Mouse (Mus musculus) midbrain, embryonic 14.5 days (tissue): ENCODE measurements around the gene Gxylt1. TPM values are rescaled to one million over a fixed set of nuclear protein-coding genes. Genes with fewer than 3 reads are reported as not detected.
A peak's percentile ranks its signal among the peaks of the same experiment; 100 is the strongest.

Experiments
- ATAC-seq: fragments of 200-750 bp; cut with Nextera tagmentation; 2 replicates; pipeline ENCODE4 v1.8.0; 2017; ENCODE audit warnings: moderate number of reproducible peaks, moderate library complexity; ENCODE audit not compliant: low FRiP score, low TSS enrichment
- DNase-seq: peaks from one replicate; pipeline ENCODE4 v3.0.0-alpha.2; 2015
- H3K27ac ChIP-seq: fragments of 300-500 bp; sonication (generic); replicated peaks from 2 replicates; pipeline ENCODE4 v1.5.1; 2014; ENCODE audit warnings: mild to moderate bottlenecking, low read depth, low read length, moderate library complexity
- H3K27me3 ChIP-seq: fragments of 300-500 bp; sonication (generic); 2 replicates; pipeline ENCODE4 v1.6.1; 2014; ENCODE audit warnings: low read length, control low read depth, mixed read lengths; ENCODE audit not compliant: control insufficient read depth, insufficient read depth
- H3K36me3 ChIP-seq: fragments of 300-500 bp; sonication (generic); 2 replicates; pipeline ENCODE4 v1.6.1; 2014; ENCODE audit warnings: low read length, control low read depth; ENCODE audit not compliant: control insufficient read depth, insufficient read depth
- H3K4me1 ChIP-seq: fragments of 300-500 bp; sonication (generic); 2 replicates; pipeline ENCODE4 v1.6.1; 2014; ENCODE audit warnings: mild to moderate bottlenecking, antibody characterized with exemption, low read length, control low read depth; ENCODE audit not compliant: control insufficient read depth, insufficient read depth
- H3K4me2 ChIP-seq: fragments of 300-500 bp; sonication (generic); 2 replicates; pipeline ENCODE4 v1.6.1; 2014; ENCODE audit warnings: mild to moderate bottlenecking, low read length, moderate library complexity
- H3K4me3 ChIP-seq: fragments of 300-500 bp; sonication (generic); replicated peaks from 2 replicates; pipeline ENCODE4 v1.5.1; 2014; ENCODE audit warnings: low read depth, low read length
- H3K9ac ChIP-seq: fragments of 300-500 bp; sonication (generic); replicated peaks from 2 replicates; pipeline ENCODE4 v1.6.1; 2014; ENCODE audit warnings: mild to moderate bottlenecking, low read length, moderate library complexity
- H3K9me3 ChIP-seq: fragments of 300-500 bp; sonication (generic); 2 replicates; pipeline ENCODE4 v1.6.1; 2016; ENCODE audit warnings: low read length, control low read depth, mixed read lengths; ENCODE audit not compliant: control insufficient read depth
- WGBS: fragments of 180-500 bp; shearing (Covaris S2); extraction: QIAGEN DNeasy Blood & Tissue Kit; methylation state at CpG from one replicate; pipeline ENCODE4 v1.1.7; 2014; 5-methylcytosine and 5-hydroxymethylcytosine counted together
- polyA plus RNA-seq: library from polyadenylated mRNA; unstranded; fragments of >200 nt; fragmentation: Nextera tagmentation; extraction: Ambion mirVana; gene quantifications from 2 replicates; pipeline ENCODE4 v1.2.1, GENCODE M21; 2014

The Gxylt1 gene
- polyA plus RNA-seq, 1 experiment from 2014 or later, result 7.3 TPM

DNA sequence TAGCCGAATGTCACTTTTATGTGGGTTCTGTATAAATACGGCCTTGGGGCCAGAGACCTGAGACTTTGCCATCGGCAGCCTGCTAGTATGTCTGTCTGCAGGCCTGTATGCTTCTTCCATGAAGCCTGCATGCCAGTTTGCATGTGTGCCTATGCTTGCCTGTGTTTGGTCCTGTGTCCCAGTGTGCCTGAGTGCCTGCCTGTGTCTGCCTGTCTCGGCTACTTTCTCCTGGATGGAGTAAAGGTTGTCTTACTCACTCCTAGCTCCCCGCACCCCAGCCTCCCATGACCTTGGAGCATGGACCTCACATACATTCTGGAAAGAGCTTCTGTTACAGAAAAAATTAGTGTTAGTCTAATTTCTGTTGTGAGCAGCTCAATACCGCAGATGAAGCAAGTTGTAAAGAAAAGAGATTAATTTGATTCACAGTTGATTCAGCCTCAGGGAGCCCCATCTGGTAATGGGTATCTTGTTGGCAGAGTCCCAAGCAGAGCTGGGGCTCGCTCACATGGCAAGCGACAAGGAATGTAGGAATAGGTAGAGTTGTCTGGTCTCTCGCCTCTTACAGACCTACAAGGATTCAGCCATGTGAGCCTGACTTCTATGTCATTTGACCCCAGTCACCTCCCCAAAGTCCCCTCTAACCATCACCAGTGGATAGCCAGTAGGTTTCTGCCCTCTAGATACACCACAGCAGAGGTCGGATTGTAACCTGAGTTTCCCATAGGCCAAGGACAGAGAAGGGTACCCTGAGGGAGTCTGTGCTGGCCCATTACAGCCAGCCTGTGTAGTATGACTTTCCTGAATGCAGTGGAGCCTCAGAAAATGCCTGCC, 47.8 kb downstream of the Gxylt1 start:
- Histone ChIP-seq H3K27me3 (no peaks in the 10 kb centered on the region), H3K4me1 (no peaks in the 10 kb centered on the region), H3K9me3 (no peaks in the 10 kb centered on the region), H3K4me2 (no peak overlapping the region), H3K4me3 (no peak overlapping the region), H3K9ac (no peak overlapping the region), H3K27ac (no peak overlapping the region), H3K36me3 (no peaks in the 10 kb centered on the region)
- WGBS, result 86% methylated on average over 10 of the region's 10 CpGs
- ATAC-seq, result no peak
- no peak for DNase-seq

DNA sequence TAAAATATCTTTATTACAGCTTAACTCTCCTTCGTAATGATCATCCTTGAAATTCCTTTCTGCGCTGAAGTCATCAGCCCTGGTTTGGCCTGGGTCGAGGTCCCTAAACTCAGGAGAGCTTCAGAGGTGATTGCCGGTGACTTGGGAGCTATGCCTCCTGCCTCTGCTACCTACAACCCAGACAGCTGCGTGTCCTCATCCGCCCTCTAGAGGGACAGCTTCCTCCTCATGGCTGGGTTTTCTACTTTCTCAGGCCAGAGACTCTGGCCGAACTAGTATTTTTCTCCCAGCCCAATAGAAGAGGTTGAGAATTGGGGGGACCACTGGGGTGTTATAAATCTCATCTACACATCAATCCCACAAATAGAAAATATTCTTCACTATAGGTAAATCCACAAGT, 52.5 kb downstream of the Gxylt1 start:
- Histone ChIP-seq H3K9ac (no peak overlapping the region), H3K4me1 (no peaks in the 10 kb centered on the region), H3K36me3 (no peaks in the 10 kb centered on the region), H3K4me2 (no peak overlapping the region), H3K9me3 (no peaks in the 10 kb centered on the region), H3K4me3 (no peak overlapping the region), H3K27ac (no peak overlapping the region), H3K27me3 (no peaks in the 10 kb centered on the region)
- 65% methylated on average over 7 of the region's 7 CpGs for WGBS
- ATAC-seq, result no peak
- no peak for DNase-seq

DNA sequence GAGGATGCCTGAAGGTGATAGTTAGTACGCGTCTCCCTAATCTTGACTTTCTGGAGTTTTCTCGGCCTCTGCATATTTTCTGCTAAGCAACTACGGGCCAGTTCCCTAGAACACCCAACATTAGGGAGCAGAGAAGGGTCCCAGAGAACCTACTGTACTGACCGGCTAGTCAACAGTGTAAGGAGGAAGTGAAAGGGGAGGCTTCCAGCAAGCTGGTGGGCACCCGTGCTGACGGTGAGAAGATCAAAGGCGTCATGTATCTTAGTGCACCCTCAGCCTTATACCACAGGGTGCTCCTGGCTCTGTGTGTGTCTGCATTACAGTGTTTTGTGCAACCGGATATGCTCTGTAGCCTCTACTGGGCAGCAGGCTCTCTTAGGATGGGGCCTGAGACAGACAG, 62.4 kb downstream of the Gxylt1 start:
- no peak overlapping the region for H3K4me2 ChIP-seq
- DNase-seq (no peak), ATAC-seq (no peak)
- no peak overlapping the region for H3K27ac ChIP-seq
- no peak overlapping the region for H3K9ac ChIP-seq
- 94% methylated on average over 9 of the region's 9 CpGs for WGBS
- H3K36me3 ChIP-seq, result no peaks in the 10 kb centered on the region
- H3K4me3 ChIP-seq, result no peak overlapping the region
- H3K4me1 ChIP-seq, result no peaks in the 10 kb centered on the region
- no peaks in the 10 kb centered on the region for H3K9me3 ChIP-seq
- no peaks in the 10 kb centered on the region for H3K27me3 ChIP-seq

DNA sequence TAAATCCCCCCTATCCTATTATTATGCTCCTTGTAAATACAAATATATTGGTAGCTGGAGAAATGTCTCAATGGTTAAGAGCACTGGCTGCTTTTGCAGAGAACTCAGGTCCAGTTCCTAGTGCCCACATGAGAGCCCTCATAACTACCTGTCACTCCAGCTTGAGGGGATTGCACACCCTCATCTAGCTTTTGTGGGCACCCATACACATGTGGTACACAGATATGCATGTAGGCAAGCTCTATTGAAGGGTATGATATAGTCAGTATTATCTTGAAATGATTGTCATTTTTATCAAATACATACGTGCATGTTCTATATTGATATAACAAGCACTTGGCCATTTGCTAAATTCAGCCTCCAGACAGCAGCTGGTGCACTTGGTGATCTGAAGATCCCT, 70.1 kb downstream of the Gxylt1 start:
- ATAC-seq (no peak), DNase-seq (no peak)
- no peaks in the 10 kb centered on the region for H3K9me3 ChIP-seq
- WGBS, result 85% methylated on average over 1 of the region's 1 CpGs
- H3K4me1 ChIP-seq, result no peaks in the 10 kb centered on the region
- H3K36me3 ChIP-seq, result no peaks in the 10 kb centered on the region
- H3K4me2 ChIP-seq, result no peak overlapping the region
- no peaks in the 10 kb centered on the region for H3K27me3 ChIP-seq
- H3K27ac ChIP-seq, result no peak overlapping the region
- no peak overlapping the region for H3K9ac ChIP-seq
- no peak overlapping the region for H3K4me3 ChIP-seq

DNA sequence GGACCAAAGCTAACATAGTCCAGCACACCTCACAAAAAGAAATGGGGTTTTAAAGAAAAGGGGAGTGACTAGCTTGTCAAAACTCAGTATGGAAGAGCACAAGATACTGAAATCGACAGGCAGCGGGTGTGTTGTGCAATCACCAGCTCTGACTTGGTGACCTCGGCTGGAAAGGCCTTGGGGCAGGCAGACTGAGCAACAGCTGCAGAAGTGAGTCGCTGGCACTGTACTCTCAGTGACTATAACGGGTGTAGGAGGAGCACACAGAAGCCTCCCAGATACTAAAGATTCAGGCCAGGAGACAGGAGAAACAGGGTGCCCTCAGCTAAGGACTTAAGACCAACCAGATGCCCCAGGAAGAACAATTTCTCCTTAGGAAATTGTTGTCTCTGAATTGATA, 73.0 kb downstream of the Gxylt1 start:
- H3K27ac ChIP-seq, result no peak overlapping the region
- ATAC-seq, result no peak
- no peak overlapping the region for H3K4me3 ChIP-seq
- no peaks in the 10 kb centered on the region for H3K9me3 ChIP-seq
- no peak overlapping the region for H3K9ac ChIP-seq
- H3K4me1 ChIP-seq, result no peaks in the 10 kb centered on the region
- 92% methylated on average over 5 of the region's 5 CpGs for WGBS
- H3K27me3 ChIP-seq, result no peaks in the 10 kb centered on the region
- H3K36me3 ChIP-seq, result no peaks in the 10 kb centered on the region
- H3K4me2 ChIP-seq, result no peak overlapping the region
- DNase-seq, result no peak

DNA sequence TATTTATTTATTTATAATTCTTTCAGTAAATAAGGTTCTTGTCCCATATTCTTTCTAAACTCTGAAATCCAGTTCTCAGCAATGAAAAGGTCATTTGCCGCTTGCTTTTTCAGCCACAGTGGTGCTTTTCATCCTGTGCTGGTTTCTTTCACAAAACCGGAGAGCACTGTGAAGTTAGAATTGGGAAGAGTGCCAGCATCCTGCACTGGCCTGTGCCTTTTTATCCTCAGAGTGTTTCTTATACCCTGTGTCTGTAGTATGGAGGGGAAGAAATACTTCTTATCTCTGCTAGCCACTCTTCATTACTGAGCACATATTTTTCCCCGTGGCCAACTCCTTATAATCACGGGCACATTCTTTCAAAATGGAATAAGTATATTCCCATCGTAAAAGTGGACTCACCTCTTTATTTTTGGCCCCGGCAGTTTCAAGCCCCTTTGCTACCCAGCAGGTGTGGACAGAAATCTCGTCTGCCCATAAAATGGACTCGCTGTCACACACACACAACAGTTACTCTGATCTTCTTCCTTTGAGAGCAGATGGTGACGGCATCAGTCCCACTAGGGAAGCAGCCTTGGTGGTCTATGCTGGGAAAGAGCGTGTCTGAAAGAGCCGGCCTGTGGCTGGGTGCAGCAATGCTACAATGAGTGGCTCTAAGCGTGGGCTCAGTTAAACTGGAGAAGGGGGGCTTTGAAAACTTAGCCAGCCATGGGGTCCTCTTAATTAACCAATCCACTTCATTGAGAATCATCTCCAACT, 83.4 kb downstream of the Gxylt1 start:
- ATAC-seq (no peak; the same call in 1 of the 2 replicates), DNase-seq (peak; percentile 65)
- H3K9me3 ChIP-seq, result 0 out of 2 replicates have a peak, but pooled peaks cover 3% of the 10 kb centered on the region
- H3K27ac ChIP-seq, result no peak overlapping the region
- H3K36me3 ChIP-seq, result no peaks in the 10 kb centered on the region
- H3K4me2 ChIP-seq, result no peak overlapping the region
- H3K9ac ChIP-seq, result no peak overlapping the region
- no peaks in the 10 kb centered on the region for H3K27me3 ChIP-seq
- WGBS, result 41% methylated on average over 12 of the region's 12 CpGs
- H3K4me1 ChIP-seq, result peaks cover 4% of the 10 kb centered on the region; the same call in 1 of the 2 replicates
- H3K4me3 ChIP-seq, result no peak overlapping the region

Other genes with a start within 250 kb of the Gxylt1 start
- gene Yaf2, start 61.8 kb upstream of the Gxylt1 start, polyA plus RNA-seq, result 122 and 133 TPM in 2 replicates
- gene Zcrb1, start 123.2 kb upstream of the Gxylt1 start, polyA plus RNA-seq, result 148 and 157 TPM in 2 replicates
- 35.4 and 38.5 TPM in 2 replicates for gene Pphln1, start 123.2 kb upstream of the Gxylt1 start, polyA plus RNA-seq